Mouse (Mus musculus): ENCODE results near the gene Ppie.

GRCm38 (mm10) chr4:123083323-123083902 lies 56.3 kb downstream of the Ppie start:
- no peak for TF ChIP-seq CTCF (IDR thresholded peaks at IDR 0.05; ENCODE audit: insufficient read depth, low read length)
- no peak for TF ChIP-seq POLR2A (IDR thresholded peaks at IDR 0.05; ENCODE audit: borderline replicate concordance, extremely low read depth, low read depth, low read length)
